Mouse (Mus musculus) neural tube, embryonic 15.5 days (tissue): ENCODE results near the gene 1700067K01Rik. TPM values are rescaled to one million over a fixed set of nuclear protein-coding genes. Genes with fewer than 3 reads are reported as not detected.
"Not testable (repeated sequence)": the region's sequence is repeated elsewhere in the genome, so short reads cannot be mapped to it uniquely, and the experiment has no call there.

Experiments used
- ATAC-seq: fragments of 200-750 bp; cut with Nextera tagmentation; 2 replicates; pipeline ENCODE4 v1.8.0; 2017; ENCODE audit warnings: mild to moderate bottlenecking, moderate TSS enrichment, moderate library complexity; ENCODE audit not compliant: low FRiP score
- H3K27ac ChIP-seq: fragments of 300-500 bp; sonication (generic); replicated peaks from 2 replicates; pipeline ENCODE4 v1.5.1; 2015; ENCODE audit warnings: mild to moderate bottlenecking, inconsistent platforms
- H3K27me3 ChIP-seq: fragments of 300-500 bp; sonication (generic); replicated peaks from 2 replicates; pipeline ENCODE4 v1.6.1; 2015; ENCODE audit warnings: inconsistent platforms
- H3K36me3 ChIP-seq: fragments of 300-500 bp; sonication (generic); 2 replicates; pipeline ENCODE4 v1.6.1; 2015; ENCODE audit warnings: inconsistent platforms
- H3K4me1 ChIP-seq: fragments of 300-500 bp; sonication (generic); 2 replicates; pipeline ENCODE4 v1.6.1; 2015; ENCODE audit warnings: inconsistent platforms
- H3K4me2 ChIP-seq: fragments of 300-500 bp; sonication (generic); 2 replicates; pipeline ENCODE4 v1.6.1; 2015; ENCODE audit warnings: inconsistent platforms, mild to moderate bottlenecking, moderate library complexity
- H3K4me3 ChIP-seq: fragments of 300-500 bp; sonication (generic); replicated peaks from 2 replicates; pipeline ENCODE4 v1.5.1; 2015; ENCODE audit warnings: mild to moderate bottlenecking, inconsistent platforms
- H3K9ac ChIP-seq: fragments of 300-500 bp; sonication (generic); replicated peaks from 2 replicates; pipeline ENCODE4 v1.6.1; 2015; ENCODE audit warnings: mild to moderate bottlenecking, inconsistent platforms
- H3K9me3 ChIP-seq: fragments of 300-500 bp; sonication (generic); replicated peaks from 2 replicates; pipeline ENCODE4 v1.6.1; 2016; ENCODE audit warnings: inconsistent platforms
- WGBS: fragments of 180-500 bp; shearing (Covaris S2); methylation state at CpG from one replicate; pipeline ENCODE4 v1.1.7; 2015; ENCODE audit warnings: mixed read lengths; 5-methylcytosine and 5-hydroxymethylcytosine counted together
- polyA plus RNA-seq: library from polyadenylated mRNA; unstranded; fragments of >200 nt; fragmentation: Nextera tagmentation; extraction: Ambion mirVana; gene quantifications from 2 replicates; pipeline ENCODE4 v1.2.1, GENCODE M21; 2015

Gene 1700067K01Rik
- polyA plus RNA-seq, 1 experiment from 2014 or later: 1.2 TPM

DNA sequence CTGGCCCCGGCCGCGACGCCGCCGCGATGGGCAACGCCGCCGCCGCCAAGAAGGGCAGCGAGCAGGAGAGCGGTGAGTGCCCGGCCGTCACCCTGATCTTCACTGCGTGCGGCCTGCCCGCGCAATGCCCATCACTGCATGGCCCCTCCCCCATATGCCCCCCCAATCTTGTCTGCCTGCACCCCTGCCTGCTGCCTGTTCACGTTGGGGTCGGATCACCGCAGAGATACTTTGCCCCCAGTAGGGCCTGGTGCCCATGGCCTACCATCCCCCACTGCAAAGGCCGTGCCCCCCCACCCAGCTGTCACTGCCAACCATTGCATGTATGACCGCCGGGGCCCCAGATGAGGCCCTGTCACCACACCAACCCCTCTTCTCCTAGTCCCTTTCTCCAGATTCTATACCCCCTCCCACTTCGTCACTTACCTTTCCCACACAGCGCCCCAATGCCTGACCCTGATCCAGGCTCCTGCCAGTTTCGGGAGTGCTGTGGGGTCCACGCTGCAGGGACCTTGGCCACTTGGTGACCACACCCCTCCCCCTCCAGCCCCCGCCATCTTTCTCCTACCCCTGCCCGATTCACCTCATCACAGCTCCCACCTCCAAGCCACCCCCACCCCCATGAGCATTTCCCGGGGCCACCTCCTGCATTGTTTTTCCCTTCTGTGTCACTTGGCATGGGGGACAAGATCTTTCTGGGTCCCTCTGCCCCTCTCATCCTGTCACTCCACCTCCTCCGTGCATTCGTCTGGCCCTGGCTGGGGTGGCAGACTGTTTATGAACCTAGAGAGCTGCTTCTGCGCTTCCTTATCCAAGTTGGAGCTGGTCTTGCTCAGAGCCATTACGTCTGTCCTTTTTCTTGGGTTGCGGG is 27.9 kb upstream of the 1700067K01Rik start:
- 3% methylated on average over 37 of the region's 37 CpGs for WGBS
- Histone ChIP-seq H3K4me2 (peak overlapping the region; percentile 93), H3K27me3 (no peaks in the 10 kb centered on the region), H3K4me1 (peaks cover 46% of the 10 kb centered on the region), H3K4me3 (peak overlapping the region; percentile 93), H3K9me3 (no peaks in the 10 kb centered on the region), H3K9ac (peak overlapping the region; percentile 98), H3K27ac (peak overlapping the region; percentile 89), H3K36me3 (no peaks in the 10 kb centered on the region)
- peak; percentile 29 for ATAC-seq

- peak overlapping the region; percentile 98; the same call in 1 of the 2 replicates for H3K9ac ChIP-seq
- H3K4me3 ChIP-seq: peak overlapping the region; percentile 93
- H3K27ac ChIP-seq: no peak overlapping the region
- no peaks in the 10 kb centered on the region for H3K36me3 ChIP-seq
- ATAC-seq: no peak
- 86% methylated on average over 4 of the region's 4 CpGs for WGBS
- no peaks in the 10 kb centered on the region for H3K27me3 ChIP-seq
- H3K9me3 ChIP-seq: no peaks in the 10 kb centered on the region
- H3K4me2 ChIP-seq: peak overlapping the region; percentile 93
- H3K4me1 ChIP-seq: peaks cover 48% of the 10 kb centered on the region
Measured at GRCm38 (mm10) chr8:83974521-83974920, 26.8 kb upstream of the 1700067K01Rik start.

DNA sequence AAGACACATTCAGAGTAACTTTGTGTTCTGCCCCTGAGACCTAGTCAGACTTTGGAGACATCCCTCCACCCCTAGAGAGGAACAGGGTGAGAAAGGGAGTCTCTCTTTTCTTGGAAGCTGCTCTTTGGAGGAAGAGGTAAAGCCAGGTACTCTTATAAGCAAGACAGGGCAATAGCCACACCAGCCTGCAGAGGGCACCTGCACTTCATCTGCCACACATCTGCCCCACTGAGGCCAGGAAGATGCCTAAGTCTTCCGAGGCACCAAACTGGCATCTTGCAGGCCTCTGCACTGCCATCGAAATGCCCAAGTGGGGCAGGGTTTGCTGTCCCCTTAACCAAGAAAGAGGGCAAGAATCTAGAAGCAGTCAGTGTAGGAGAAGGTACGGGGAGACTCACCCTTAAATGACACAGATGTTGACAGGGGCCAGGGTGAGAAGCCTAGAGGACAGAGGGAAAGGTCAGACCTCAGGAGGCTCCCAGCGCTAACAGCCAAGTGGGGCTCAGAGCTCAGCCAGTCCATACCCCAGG is 25.1 kb upstream of the 1700067K01Rik start:
- Histone ChIP-seq H3K9ac (no peak overlapping the region), H3K27ac (no peak overlapping the region), H3K4me2 (no peak overlapping the region), H3K9me3 (no peaks in the 10 kb centered on the region), H3K36me3 (peaks cover 11% of the 10 kb centered on the region), H3K4me1 (peaks cover 50% of the 10 kb centered on the region), H3K4me3 (no peak overlapping the region), H3K27me3 (no peaks in the 10 kb centered on the region)
- no peak for ATAC-seq
- WGBS: 91% methylated on average over 4 of the region's 4 CpGs

- Histone ChIP-seq H3K4me3 (no peak overlapping the region), H3K4me1 (peaks cover 45% of the 10 kb centered on the region), H3K27ac (no peak overlapping the region), H3K36me3 (peaks cover 18% of the 10 kb centered on the region), H3K9ac (no peak overlapping the region), H3K4me2 (no peak overlapping the region), H3K9me3 (no peaks in the 10 kb centered on the region), H3K27me3 (no peaks in the 10 kb centered on the region)
- WGBS: 77% methylated on average over 5 of the region's 5 CpGs
- no peak for ATAC-seq
Measured at GRCm38 (mm10) chr8:83976779-83977350, 24.4 kb upstream of the 1700067K01Rik start.

- H3K27me3 ChIP-seq: no peaks in the 10 kb centered on the region
- no peak overlapping the region for H3K27ac ChIP-seq
- H3K4me2 ChIP-seq: peak overlapping the region; percentile 2; the same call in 1 of the 2 replicates
- no peaks in the 10 kb centered on the region for H3K9me3 ChIP-seq
- ATAC-seq: no peak
- peaks cover 42% of the 10 kb centered on the region for H3K4me1 ChIP-seq
- 69% methylated on average over 6 of the region's 6 CpGs for WGBS
- H3K36me3 ChIP-seq: peaks cover 25% of the 10 kb centered on the region
- no peak overlapping the region for H3K9ac ChIP-seq
- H3K4me3 ChIP-seq: no peak overlapping the region
Measured at GRCm38 (mm10) chr8:83977646-83978045, 23.7 kb upstream of the 1700067K01Rik start.

GRCm38 (mm10) chr8:83978200-83978599 is 23.1 kb upstream of the 1700067K01Rik start:
- Histone ChIP-seq H3K36me3 (peaks cover 30% of the 10 kb centered on the region), H3K9ac (no peak overlapping the region), H3K9me3 (no peaks in the 10 kb centered on the region), H3K27me3 (no peaks in the 10 kb centered on the region), H3K27ac (no peak overlapping the region), H3K4me2 (peak overlapping the region; percentile 2; the same call in 1 of the 2 replicates), H3K4me3 (no peak overlapping the region), H3K4me1 (peaks cover 42% of the 10 kb centered on the region)
- WGBS: 75% methylated on average over 9 of the region's 9 CpGs
- no peak for ATAC-seq

DNA sequence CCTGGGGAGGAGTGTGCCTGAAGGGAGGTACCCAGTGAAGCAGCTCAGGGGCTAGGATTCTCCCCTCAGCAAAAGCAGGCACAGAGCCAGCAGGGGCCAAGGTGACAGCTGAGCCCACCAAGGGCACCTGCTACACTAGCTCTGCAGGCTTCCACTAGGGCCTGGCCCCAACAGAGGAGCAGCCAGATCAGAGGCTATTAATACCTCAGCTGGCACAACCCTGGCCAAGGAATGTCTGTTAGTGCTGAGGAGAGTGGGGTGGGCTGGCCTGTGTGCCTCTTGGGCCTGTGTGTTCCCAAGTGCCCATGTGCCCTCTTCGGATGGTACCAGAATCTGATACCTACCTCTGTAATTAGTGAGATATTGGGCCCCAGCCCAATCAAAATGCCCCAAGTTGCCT is 21.1 kb upstream of the 1700067K01Rik start:
- Histone ChIP-seq H3K9me3 (no peaks in the 10 kb centered on the region), H3K36me3 (peaks cover 47% of the 10 kb centered on the region), H3K27ac (no peak overlapping the region), H3K4me1 (peaks cover 28% of the 10 kb centered on the region), H3K4me2 (no peak overlapping the region), H3K9ac (no peak overlapping the region), H3K4me3 (no peak overlapping the region), H3K27me3 (no peaks in the 10 kb centered on the region)
- 63% methylated on average over 1 of the region's 1 CpGs for WGBS
- ATAC-seq: no peak

DNA sequence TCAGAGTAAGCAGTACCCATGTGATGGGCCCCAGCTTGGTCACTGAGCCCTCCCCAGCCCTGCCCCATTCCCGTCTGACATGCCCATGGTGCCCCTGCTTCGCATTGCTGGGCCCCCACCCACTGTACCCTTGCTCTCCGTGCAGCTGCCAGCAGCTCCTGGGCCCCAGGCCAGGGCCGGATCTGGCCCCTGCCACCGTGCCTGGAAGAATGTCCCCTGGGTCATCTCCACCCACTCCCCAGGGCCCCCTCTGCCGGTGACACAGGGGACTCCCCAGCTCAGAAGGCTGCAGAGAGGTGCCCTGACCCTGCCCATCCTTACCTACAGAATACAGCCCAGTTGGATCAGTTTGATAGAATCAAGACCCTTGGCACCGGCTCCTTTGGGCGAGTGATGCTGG is 20.5 kb upstream of the 1700067K01Rik start:
- H3K36me3 ChIP-seq: peaks cover 51% of the 10 kb centered on the region

DNA sequence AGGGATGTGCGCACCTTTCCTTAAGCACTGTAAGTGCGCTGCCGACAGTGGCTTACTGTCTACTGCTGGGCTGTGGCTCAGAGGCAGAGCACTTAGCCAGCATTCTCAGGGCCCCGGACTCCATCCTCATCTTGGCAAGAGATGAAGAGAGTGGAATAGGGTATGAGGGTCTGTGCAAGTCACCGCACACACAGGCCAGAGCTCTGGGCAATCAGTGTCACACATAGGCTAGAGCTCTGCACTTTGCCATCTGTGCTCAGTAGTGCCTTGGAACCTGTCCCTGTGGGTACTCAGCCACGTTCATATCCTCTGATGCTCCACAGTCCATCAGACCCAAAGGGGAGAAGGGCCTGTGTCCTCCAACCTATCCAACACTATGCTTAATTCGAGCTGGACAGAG is 19.8 kb upstream of the 1700067K01Rik start:
- no peak overlapping the region for H3K4me3 ChIP-seq
- no peak overlapping the region for H3K4me2 ChIP-seq
- no peaks in the 10 kb centered on the region for H3K9me3 ChIP-seq
- no peak for ATAC-seq
- H3K9ac ChIP-seq: no peak overlapping the region
- H3K4me1 ChIP-seq: peaks cover 23% of the 10 kb centered on the region
- peaks cover 58% of the 10 kb centered on the region for H3K36me3 ChIP-seq
- no peak overlapping the region for H3K27ac ChIP-seq
- H3K27me3 ChIP-seq: no peaks in the 10 kb centered on the region
- 94% methylated on average over 7 of the region's 7 CpGs for WGBS

More for the DNA sequence above, 20.5 kb upstream of the 1700067K01Rik start:
- peaks cover 28% of the 10 kb centered on the region for H3K4me1 ChIP-seq
- H3K27me3 ChIP-seq: no peaks in the 10 kb centered on the region
- H3K27ac ChIP-seq: no peak overlapping the region
- H3K9ac ChIP-seq: no peak overlapping the region
- ATAC-seq: no peak
- H3K4me2 ChIP-seq: no peak overlapping the region
- no peaks in the 10 kb centered on the region for H3K9me3 ChIP-seq
- H3K4me3 ChIP-seq: no peak overlapping the region
- WGBS: 80% methylated on average over 8 of the region's 8 CpGs

- H3K27me3 ChIP-seq: no peaks in the 10 kb centered on the region
- no peaks in the 10 kb centered on the region for H3K9me3 ChIP-seq
- H3K9ac ChIP-seq: no peak overlapping the region
- H3K27ac ChIP-seq: no peak overlapping the region
- ATAC-seq: no peak
- peaks cover 68% of the 10 kb centered on the region for H3K36me3 ChIP-seq
- peaks cover 14% of the 10 kb centered on the region for H3K4me1 ChIP-seq
- WGBS: 93% methylated on average over 4 of the region's 4 CpGs
- H3K4me2 ChIP-seq: no peak overlapping the region
- no peak overlapping the region for H3K4me3 ChIP-seq
Measured at GRCm38 (mm10) chr8:83982449-83982848, 18.9 kb upstream of the 1700067K01Rik start.

GRCm38 (mm10) chr8:83983222-83983621 is 18.1 kb upstream of the 1700067K01Rik start:
- H3K4me2 ChIP-seq, H3K27ac ChIP-seq, H3K27me3 ChIP-seq, H3K9ac ChIP-seq, H3K9me3 ChIP-seq, H3K4me3 ChIP-seq, ATAC-seq, H3K4me1 ChIP-seq: not testable (repeated sequence)
- peaks cover 75% of the 10 kb centered on the region for H3K36me3 ChIP-seq
- 93% methylated on average over 2 of the region's 2 CpGs for WGBS

DNA sequence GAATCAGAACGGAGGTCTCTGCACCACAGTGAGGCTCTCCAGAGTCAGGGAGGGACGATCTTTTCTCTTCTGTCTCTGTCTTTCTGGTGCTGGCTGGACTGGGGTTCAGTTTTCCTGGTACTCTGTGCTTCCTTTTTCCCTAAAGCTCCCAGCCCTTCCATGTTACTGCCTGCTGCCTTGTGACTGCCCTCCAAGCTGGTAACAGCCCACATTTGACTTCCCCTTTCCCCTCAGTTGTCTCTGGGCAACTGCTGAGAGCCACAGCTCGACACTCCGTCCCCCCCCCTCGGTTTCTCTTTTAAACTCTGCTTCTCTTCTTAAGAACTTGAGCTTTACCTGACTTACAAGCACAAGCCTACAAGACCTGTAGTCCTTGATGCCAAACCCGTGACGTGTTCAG is 12.1 kb upstream of the 1700067K01Rik start:
- no peak overlapping the region for H3K27ac ChIP-seq
- 92% methylated on average over 7 of the region's 7 CpGs for WGBS
- no peaks in the 10 kb centered on the region for H3K27me3 ChIP-seq
- no peak overlapping the region for H3K4me2 ChIP-seq
- no peak overlapping the region for H3K4me3 ChIP-seq
- H3K4me1 ChIP-seq: no peaks in the 10 kb centered on the region
- H3K36me3 ChIP-seq: peaks cover 84% of the 10 kb centered on the region
- H3K9me3 ChIP-seq: no peaks in the 10 kb centered on the region
- no peak for ATAC-seq
- no peak overlapping the region for H3K9ac ChIP-seq
